Mouse (Mus musculus): ENCODE results near the gene Gm5938.

The Gm5938 gene

DNA sequence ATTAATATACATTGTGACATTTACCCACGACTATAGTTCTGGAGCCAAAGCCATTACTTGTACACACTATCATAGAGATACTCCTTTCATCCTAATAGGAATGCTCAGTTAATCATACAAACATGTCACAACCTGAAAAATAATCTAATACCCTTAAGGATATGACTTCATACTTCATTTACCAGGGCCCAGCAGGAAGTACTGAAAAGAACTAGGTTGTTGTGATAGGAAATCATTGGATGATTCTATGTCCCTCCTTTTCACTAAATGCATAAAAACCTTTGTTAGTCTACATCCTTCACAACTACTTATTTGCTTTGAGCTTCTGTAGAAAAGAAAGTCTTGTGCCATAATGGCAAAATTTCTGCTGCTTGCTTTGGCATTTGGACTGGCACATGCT is at the start of gene Gm5938:
Gene Gm5938, plus strand, starts transcription at position 301 of the 400 bp plus-strand sequence.
- DNase-seq (ENCODE audit: inconsistent ontology term): no peak

GRCm38 (mm10) chrX:78091274-78091673 is 34.0 kb upstream of the Gm5938 start, which contains the start of gene Obp1a:
Obp1a (minus strand) TSS chrX:78091374.
- DNase-seq (ENCODE audit: inconsistent ontology term): no peak
